Mouse (Mus musculus) heart, postnatal 0 days (tissue): ENCODE measurements around the gene Foxd3. TPM values are rescaled to one million over a fixed set of nuclear protein-coding genes. Genes with fewer than 3 reads are reported as not detected.

Source experiments
- ATAC-seq: fragments of 200-750 bp; cut with Nextera tagmentation; 2 replicates; pipeline ENCODE4 v1.8.0; 2017; ENCODE audit warnings: low read depth, moderate number of reproducible peaks, moderate library complexity; ENCODE audit not compliant: insufficient read depth
- DNase-seq: peaks from one replicate; pipeline ENCODE4 v3.0.0-alpha.2; 2016; ENCODE audit warnings: low spot score
- H3K27ac ChIP-seq: fragments of 300-500 bp; sonication (generic); 2 replicates; pipeline ENCODE4 v1.5.1; 2014; ENCODE audit warnings: low read depth, mild to moderate bottlenecking
- H3K27me3 ChIP-seq: fragments of 300-500 bp; sonication (generic); 2 replicates; pipeline ENCODE4 v1.6.1; 2014; ENCODE audit warnings: low read length, mixed read lengths; ENCODE audit not compliant: control insufficient read depth, insufficient read depth
- H3K36me3 ChIP-seq: fragments of 300-500 bp; sonication (generic); replicated peaks from 2 replicates; pipeline ENCODE4 v1.6.1; 2014; ENCODE audit warnings: low read length, mixed read lengths; ENCODE audit not compliant: control insufficient read depth, insufficient read depth
- H3K4me1 ChIP-seq: fragments of 300-500 bp; sonication (generic); 2 replicates; pipeline ENCODE4 v1.6.1; 2014; ENCODE audit warnings: antibody characterized with exemption; ENCODE audit not compliant: control insufficient read depth, insufficient read depth
- H3K4me2 ChIP-seq: fragments of 300-500 bp; sonication (generic); 2 replicates; pipeline ENCODE4 v1.6.1; 2014; ENCODE audit warnings: low read depth, mild to moderate bottlenecking, low read length, moderate library complexity
- H3K4me3 ChIP-seq: fragments of 300-500 bp; sonication (generic); 2 replicates; pipeline ENCODE4 v1.5.1; 2014; ENCODE audit warnings: low read depth, low read length
- H3K9ac ChIP-seq: fragments of 300-500 bp; sonication (generic); replicated peaks from 2 replicates; pipeline ENCODE4 v1.6.1; 2014; ENCODE audit warnings: low read depth, low read length, mixed read lengths
- H3K9me3 ChIP-seq: fragments of 300-500 bp; sonication (generic); replicated peaks from 2 replicates; pipeline ENCODE4 v1.6.1; 2016; ENCODE audit warnings: low read length; ENCODE audit not compliant: control insufficient read depth
- CTCF ChIP-seq: IDR thresholded peaks from 2 replicates; pipeline ENCODE4 v1.5.1; 2016; ENCODE audit warnings: antibody characterized with exemption, control low read depth, low read depth
- EP300 ChIP-seq: IDR thresholded peaks from 2 replicates; pipeline ENCODE4 v1.6.1; 2016; ENCODE audit warnings: antibody characterized with exemption, low read depth
- WGBS: fragments of 180-500 bp; shearing (Covaris S2); extraction: QIAGEN DNeasy Blood & Tissue Kit; methylation state at CpG from one replicate; pipeline ENCODE4 v1.1.7; 2014; 5-methylcytosine and 5-hydroxymethylcytosine counted together
- polyA plus RNA-seq: library from polyadenylated mRNA; unstranded; fragments of >200 nt; fragmentation: Nextera tagmentation; extraction: Ambion mirVana; gene quantifications from 2 replicates; pipeline ENCODE4 v1.2.1, GENCODE M21; 2015
- total RNA-seq: library from RNA; depleted of rRNA; stranded (reverse); fragments of >200 nt; gene quantifications from 2 replicates; pipeline ENCODE4 v1.2.3, GENCODE M21; 2014; ENCODE audit warnings: low replicate concordance; rRNA removed

The Foxd3 gene
- 0.46 and 0.65 TPM in 2 replicates for total RNA-seq
- not detected in 2 replicates for polyA plus RNA-seq

DNA sequence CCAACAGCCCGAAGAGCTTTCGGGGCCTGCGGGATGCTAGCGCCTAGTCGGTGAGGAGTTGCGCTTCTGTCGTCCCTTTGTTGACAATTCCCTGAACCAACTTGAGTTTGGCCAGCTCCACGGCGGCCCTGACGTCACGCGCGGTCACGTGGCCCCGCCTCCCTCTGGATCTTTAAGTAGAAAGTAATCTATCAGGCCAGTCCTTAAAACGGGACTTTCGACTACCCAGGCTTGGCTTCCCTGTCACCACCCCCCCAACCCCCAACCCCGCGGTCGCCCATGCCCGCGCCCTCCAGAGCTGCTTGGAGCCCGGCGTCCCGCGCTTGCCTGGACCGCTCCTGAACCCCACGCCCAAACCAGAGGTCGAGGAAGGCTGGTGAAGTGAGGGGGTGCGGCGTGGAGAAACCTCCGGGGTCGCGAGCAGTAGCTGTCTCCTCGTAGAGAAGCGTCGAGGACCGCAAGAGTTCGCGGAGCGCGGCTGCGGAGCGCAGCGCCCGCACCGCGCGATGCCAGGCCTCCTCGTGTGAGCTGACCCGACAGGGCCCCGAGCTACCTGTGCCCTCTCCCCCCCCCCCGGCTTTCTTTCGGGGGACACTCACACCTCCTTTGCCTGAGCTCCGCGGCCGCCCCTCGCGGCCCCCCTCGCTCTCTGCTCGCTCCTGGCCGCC lies at the start of gene Foxd3:
Gene Foxd3, plus strand, starts transcription at position 363 of the 668 bp plus-strand sequence.
- Histone ChIP-seq H3K36me3 (no peaks in the 10 kb centered on the region), H3K4me1 (no peaks in the 10 kb centered on the region), H3K4me2 (peak within 1 kb of the TSS; percentile 47), H3K4me3 (peak within 1 kb of the TSS; percentile 39), H3K9me3 (no peaks in the 10 kb centered on the region), H3K27ac (no peak within 1 kb of the TSS), H3K9ac (no peak within 1 kb of the TSS), H3K27me3 (peaks cover 98% of the 10 kb centered on the region)
- WGBS, result 2% methylated on average over 53 of the region's 62 CpGs
- no peak for DNase-seq
- no peak for ATAC-seq
- TF ChIP-seq EP300, result no peak

DNA sequence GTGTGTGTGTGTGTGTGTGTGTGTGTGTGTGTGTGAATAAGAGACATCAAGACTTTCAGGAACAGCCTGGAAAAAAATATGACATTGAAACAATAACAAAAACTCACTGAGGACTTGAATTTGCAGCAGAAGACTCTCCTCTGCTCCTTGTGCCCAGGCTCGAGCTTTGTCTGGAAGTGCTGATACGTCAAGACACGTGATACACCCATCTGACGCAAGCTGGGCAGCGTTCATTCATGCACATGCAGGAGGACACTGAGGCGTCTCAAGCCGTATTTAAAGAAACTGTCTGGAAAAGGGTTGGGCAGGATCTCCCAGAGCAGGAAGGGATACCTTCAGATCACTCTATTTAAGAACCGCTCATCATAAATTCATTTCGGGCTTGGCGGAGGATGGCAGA lies 43.9 kb upstream of the Foxd3 start:
- Histone ChIP-seq H3K4me2 (no peak overlapping the region), H3K4me1 (peaks cover 7% of the 10 kb centered on the region; the same call in 1 of the 2 replicates), H3K9me3 (no peaks in the 10 kb centered on the region), H3K9ac (no peak overlapping the region), H3K36me3 (no peaks in the 10 kb centered on the region), H3K27ac (no peak overlapping the region), H3K27me3 (no peaks in the 10 kb centered on the region), H3K4me3 (no peak overlapping the region)
- WGBS, result 89% methylated on average over 10 of the region's 10 CpGs
- TF ChIP-seq CTCF (no peak), EP300 (no peak)
- ATAC-seq (no peak), DNase-seq (no peak)

DNA sequence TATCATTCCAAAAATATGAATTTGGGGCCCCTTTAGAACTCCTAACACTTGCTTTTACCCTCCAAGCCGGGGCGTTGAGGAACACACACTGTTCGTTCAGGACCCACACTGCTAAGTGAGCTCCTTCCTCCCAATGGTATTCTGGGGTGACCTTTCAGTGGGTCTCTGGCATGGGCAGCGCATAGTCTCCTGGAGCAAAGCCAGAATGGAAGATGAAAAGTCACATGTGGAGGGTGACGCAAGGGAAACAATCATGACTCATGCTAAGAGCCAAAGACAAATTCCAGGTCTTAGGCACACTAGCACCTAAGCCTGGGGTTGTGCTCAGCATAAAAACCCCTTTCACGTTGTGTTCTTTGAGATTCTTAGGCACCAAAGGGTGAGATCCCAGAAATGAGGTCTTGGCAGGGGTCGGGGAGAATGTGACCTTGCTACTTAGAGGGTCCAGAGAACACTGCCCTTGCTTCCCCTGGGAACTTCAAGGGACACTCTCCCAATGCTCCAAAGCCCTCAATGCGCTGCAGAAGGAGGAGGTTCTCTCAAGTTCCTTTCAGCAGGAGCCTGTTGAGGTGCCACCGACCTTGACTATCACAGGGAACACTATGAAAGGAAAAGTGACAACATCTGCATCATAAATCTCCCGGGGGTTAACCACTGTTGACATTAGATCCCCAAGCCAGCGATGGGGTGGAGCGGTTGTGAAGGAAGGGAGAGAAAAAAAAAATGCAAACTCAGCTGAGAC lies 43.3 kb upstream of the Foxd3 start:
- no peaks in the 10 kb centered on the region for H3K9me3 ChIP-seq
- peaks cover 7% of the 10 kb centered on the region; the same call in 1 of the 2 replicates for H3K4me1 ChIP-seq
- peak; percentile 74 for DNase-seq
- H3K4me2 ChIP-seq, result no peak overlapping the region
- no peak overlapping the region for H3K9ac ChIP-seq
- H3K4me3 ChIP-seq, result no peak overlapping the region
- WGBS, result 52% methylated on average over 12 of the region's 12 CpGs
- ATAC-seq, result peak; percentile 79
- no peaks in the 10 kb centered on the region for H3K36me3 ChIP-seq
- H3K27me3 ChIP-seq, result no peaks in the 10 kb centered on the region
- H3K27ac ChIP-seq, result peak overlapping the region; percentile 30; the same call in 1 of the 2 replicates
- TF ChIP-seq CTCF, result no peak
- no peak for TF ChIP-seq EP300

DNA sequence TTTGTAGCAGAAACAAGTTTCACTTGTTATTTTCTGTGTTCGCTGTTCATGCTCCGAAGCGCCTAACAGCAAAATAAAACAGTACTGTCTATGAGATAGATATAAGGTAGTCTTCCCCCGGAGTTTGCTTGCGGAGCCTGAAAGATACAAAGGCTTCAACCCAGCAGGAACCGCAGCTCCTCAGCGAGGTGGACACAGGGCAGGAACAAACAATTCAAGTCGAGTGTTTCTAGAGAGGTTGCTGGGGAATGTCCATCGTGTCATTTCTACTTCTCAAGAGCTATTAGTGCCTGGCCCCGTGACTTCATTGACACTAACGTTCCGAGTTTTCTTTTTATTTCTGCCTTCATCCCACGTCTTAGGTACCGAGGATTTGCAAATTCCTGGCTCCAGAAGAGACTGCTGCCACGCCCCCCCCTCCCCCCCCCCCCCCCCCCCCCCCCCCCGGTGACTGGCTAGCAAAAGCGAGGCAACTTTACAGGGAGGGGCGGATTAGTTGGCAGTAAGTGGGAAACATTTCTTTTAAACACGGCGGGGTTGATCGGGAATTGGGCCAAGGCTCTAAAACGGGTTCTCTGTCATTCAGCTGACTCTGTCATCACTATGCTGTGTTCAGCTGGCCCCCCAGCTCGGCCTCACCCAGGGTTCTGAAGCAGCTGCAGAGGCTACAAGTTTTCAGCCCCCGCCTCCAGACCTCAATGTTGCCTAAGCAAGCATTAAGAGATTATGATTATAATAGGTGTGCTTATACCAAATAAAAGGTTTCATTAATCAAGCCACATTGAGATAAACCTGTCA lies 29.9 kb upstream of the Foxd3 start:
- peak; percentile 39 for DNase-seq
- Histone ChIP-seq H3K36me3 (no peaks in the 10 kb centered on the region), H3K4me2 (peak overlapping the region; percentile 63), H3K27ac (no peak overlapping the region), H3K4me3 (peak overlapping the region; percentile 37), H3K4me1 (no peaks in the 10 kb centered on the region), H3K9me3 (no peaks in the 10 kb centered on the region), H3K27me3 (no peaks in the 10 kb centered on the region), H3K9ac (no peak overlapping the region)
- WGBS, result 9% methylated on average over 21 of the region's 24 CpGs
- TF ChIP-seq CTCF (no peak), EP300 (no peak)
- ATAC-seq, result peak; percentile 62; the same call in 1 of the 2 replicates

DNA sequence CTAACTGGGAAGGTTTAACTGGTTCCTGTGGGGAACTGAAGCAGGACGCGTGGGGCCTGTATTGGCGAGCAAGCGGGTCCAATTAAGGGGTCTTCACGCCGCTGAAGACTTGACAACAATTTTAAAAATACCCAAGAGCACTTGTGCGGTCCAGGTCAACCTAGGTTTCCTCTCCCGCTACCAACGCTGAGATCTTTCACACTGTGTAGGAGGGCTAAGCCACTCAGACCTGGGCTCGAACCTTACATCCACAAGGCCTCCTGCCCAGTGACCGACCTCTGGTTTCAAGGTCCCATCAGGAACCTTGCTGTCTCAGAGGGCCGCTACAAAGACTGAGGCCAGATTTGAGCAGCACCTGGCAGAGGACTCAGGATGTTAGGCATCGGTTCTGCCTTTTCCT lies 29.0 kb upstream of the Foxd3 start:
- Histone ChIP-seq H3K9ac (no peak overlapping the region), H3K4me3 (no peak overlapping the region), H3K27ac (no peak overlapping the region), H3K27me3 (no peaks in the 10 kb centered on the region), H3K4me2 (no peak overlapping the region), H3K9me3 (no peaks in the 10 kb centered on the region), H3K4me1 (no peaks in the 10 kb centered on the region), H3K36me3 (no peaks in the 10 kb centered on the region)
- TF ChIP-seq EP300, result no peak
- no peak for TF ChIP-seq CTCF
- ATAC-seq, result no peak
- 72% methylated on average over 13 of the region's 13 CpGs for WGBS
- no peak for DNase-seq
